Mouse (Mus musculus): ENCODE measurements around the gene Tpsab1.

The Tpsab1 gene

GRCm38 (mm10) chr17:25345462-25345861 is at the start of gene Tpsab1:
TSS of gene Tpsab1 (minus strand) at chr17:25345562.
- no peak for DNase-seq

- no peak for DNase-seq
These were observed 49.2 kb upstream of the Tpsab1 start for GRCm38 (mm10) chr17:25394526-25394925.

GRCm38 (mm10) chr17:25374011-25374410 is 28.6 kb upstream of the Tpsab1 start:
- peak; percentile 44 for DNase-seq

GRCm38 (mm10) chr17:25372491-25372890 is 27.1 kb upstream of the Tpsab1 start:
- no peak for DNase-seq

GRCm38 (mm10) chr17:25368973-25369372 is 23.6 kb upstream of the Tpsab1 start, which contains the start of gene Tpsg1:
TSS of gene Tpsg1 (plus strand) at chr17:25369273.
- peak; percentile 8 for DNase-seq

GRCm38 (mm10) chr17:25366005-25366404 is 20.6 kb upstream of the Tpsab1 start, which contains the start of gene Tpsb2:
TSS of gene Tpsb2 (plus strand) at chr17:25366305.
- DNase-seq: no peak

- peak; percentile 53 for DNase-seq
These were observed 18.4 kb upstream of the Tpsab1 start for GRCm38 (mm10) chr17:25363726-25364125.

GRCm38 (mm10) chr17:25361291-25361690 is 15.9 kb upstream of the Tpsab1 start:
- DNase-seq: no peak

GRCm38 (mm10) chr17:25341490-25341889 is 3.9 kb downstream of the Tpsab1 start:
- no peak for DNase-seq

- no peak for DNase-seq
These were observed 5.4 kb downstream of the Tpsab1 start for GRCm38 (mm10) chr17:25340003-25340402.

GRCm38 (mm10) chr17:25338218-25338617 is 7.1 kb downstream of the Tpsab1 start:
- DNase-seq: no peak

- DNase-seq: peak; percentile 82
These were observed 11.4 kb downstream of the Tpsab1 start for GRCm38 (mm10) chr17:25333943-25334342.

- DNase-seq: no peak
These were observed 13.0 kb downstream of the Tpsab1 start for GRCm38 (mm10) chr17:25332321-25332720.

GRCm38 (mm10) chr17:25322930-25323329 is 22.4 kb downstream of the Tpsab1 start:
- no peak for DNase-seq

GRCm38 (mm10) chr17:25320819-25321218 is 24.5 kb downstream of the Tpsab1 start:
- no peak for DNase-seq

GRCm38 (mm10) chr17:25318354-25318753 is 27.0 kb downstream of the Tpsab1 start, which contains the start of gene Prss29:
TSS of gene Prss29 (plus strand) at chr17:25318654.
- no peak for DNase-seq

- DNase-seq: no peak
These were observed 37.0 kb downstream of the Tpsab1 start, which contains the start of gene Prss28 for GRCm38 (mm10) chr17:25308346-25308745. TSS of gene Prss28 (plus strand) at chr17:25308646.

GRCm38 (mm10) chr17:25298094-25298493 is 47.3 kb downstream of the Tpsab1 start, which contains the start of gene Prss34:
TSS of gene Prss34 (plus strand) at chr17:25298394.
- DNase-seq: no peak

- DNase-seq: no peak
These were observed 51.3 kb downstream of the Tpsab1 start for GRCm38 (mm10) chr17:25294111-25294510.

- DNase-seq: no peak
These were observed 51.9 kb downstream of the Tpsab1 start for GRCm38 (mm10) chr17:25293495-25293894.

Measured in retina, postnatal 1 day (tissue).